Mouse (Mus musculus): ENCODE measurements around the gene Ces1d.

DNA sequence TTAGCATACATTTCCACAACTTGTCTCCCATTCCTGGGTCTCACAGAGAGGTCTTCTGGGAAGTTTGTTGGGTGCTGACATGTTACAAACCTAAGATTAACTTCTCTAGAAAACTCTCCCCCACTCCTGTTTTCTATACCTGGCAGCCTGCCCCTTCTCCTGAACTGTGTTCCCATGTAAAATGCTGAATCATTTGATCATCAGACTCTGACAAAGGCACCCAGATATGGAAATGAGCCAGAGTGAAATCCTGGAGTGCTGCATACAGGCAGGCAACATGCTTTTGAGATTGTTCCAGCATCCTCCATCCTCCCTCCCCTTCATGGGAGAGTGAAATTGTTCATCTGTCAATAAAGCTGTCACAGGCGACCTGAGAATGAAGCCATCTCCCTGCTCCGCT lies 71.2 kb downstream of the Ces1d start:
- TF ChIP-seq EP300 (IDR thresholded peaks at IDR 0.05; ENCODE audit: low read depth) (no peak), CTCF (IDR thresholded peaks at IDR 0.05; ENCODE audit: low read depth) (no peak)
